Mouse (Mus musculus) olfactory bulb, adult 2 months (tissue): Measurements from ENCODE around the gene Dusp7.

Experiments
- CTCF ChIP-seq: fragments of 200-500 bp; IDR thresholded peaks from 2 replicates; pipeline ENCODE4 v1.5.1; 2012; ENCODE audit warnings: low read depth, mild to moderate bottlenecking, low read length, moderate library complexity; ENCODE audit not compliant: insufficient read depth
- POLR2A ChIP-seq: fragments of 200-500 bp; IDR thresholded peaks from 2 replicates; pipeline ENCODE4 v1.6.1; 2012; ENCODE audit warnings: mild to moderate bottlenecking, low read depth, low read length, moderate library complexity; ENCODE audit not compliant: insufficient read depth

DNA sequence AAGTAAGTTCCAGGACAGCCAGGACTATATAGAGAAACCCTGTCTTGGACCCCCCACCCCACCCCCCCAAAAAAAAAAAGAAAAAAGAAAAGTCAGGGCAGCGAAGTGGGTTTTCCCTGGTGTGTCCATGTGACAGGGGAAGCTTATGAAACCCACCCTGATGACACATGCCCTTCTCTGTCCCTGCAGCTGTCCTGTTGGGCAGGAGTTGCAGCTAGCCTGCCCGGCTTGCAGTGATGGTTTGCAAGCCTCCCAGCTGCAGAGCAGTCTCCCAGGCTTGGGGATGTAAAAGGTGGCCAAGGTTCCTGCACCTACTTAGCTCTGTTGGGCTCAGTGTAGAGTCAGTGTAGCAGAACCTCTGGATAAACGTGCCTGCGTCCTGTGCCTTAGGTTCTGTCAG lies 28.7 kb upstream of the Dusp7 start:
- TF ChIP-seq CTCF (no peak), POLR2A (no peak)
